ENCODE assay signal across 8 mouse cellular contexts in genomic region chr12:24571523-24572392, GRCm38 (mm10). TPM values are rescaled to one million over a fixed set of nuclear protein-coding genes. Genes with fewer than 3 reads are reported as not detected.
A peak's percentile ranks its signal among the peaks of the same experiment; 100 is the strongest.
DNase-seq lines count a peak whose midpoint lies in the region; ATAC-seq lines count a peak whose summit lies in the region.

TSS of gene Grhl1 (plus strand) at chr12:24572283.

- peak within 1 kb of the TSS; percentile 56 for H3K4me3 ChIP-seq in embryonic facial prominence, embryonic 11.5 days (ENCODE audit: low read depth, low read length)
- H3K4me3 ChIP-seq in midbrain, embryonic 11.5 days (ENCODE audit: low read depth, low read length): peak within 1 kb of the TSS; percentile 68

- H3K27ac ChIP-seq in embryonic facial prominence, embryonic 11.5 days (replicated peaks; ENCODE audit: low read depth, low read length): no peak within 1 kb of the TSS
- H3K27ac ChIP-seq in midbrain, embryonic 11.5 days (ENCODE audit: low read depth, low read length): no peak within 1 kb of the TSS

- H3K9ac ChIP-seq in embryonic facial prominence, embryonic 11.5 days (replicated peaks; ENCODE audit: low read length): peak within 1 kb of the TSS; percentile 42
- H3K9ac ChIP-seq in midbrain, embryonic 11.5 days (ENCODE audit: low read length): peak within 1 kb of the TSS; percentile 59

- peak; percentile 97 for ATAC-seq in embryonic facial prominence, embryonic 11.5 days (replicated peaks; ENCODE audit: insufficient number of reproducible peaks, low FRiP score, low TSS enrichment, low read depth)
- peak; percentile 100 for ATAC-seq in midbrain, embryonic 11.5 days (ENCODE audit: low FRiP score)

- no peaks in the 10 kb centered on the region for H3K36me3 ChIP-seq in embryonic facial prominence, embryonic 11.5 days (replicated peaks; ENCODE audit: control insufficient read depth, insufficient read depth, low read depth, low read length)
- no peaks in the 10 kb centered on the region for H3K36me3 ChIP-seq in midbrain, embryonic 11.5 days (ENCODE audit: control insufficient read depth, insufficient read depth, low read length)

- DNase-seq in adrenal gland, postnatal 25 days: peak; percentile 95
- DNase-seq in embryonic facial prominence, embryonic 11.5 days (ENCODE audit: low spot score): peak; percentile 95
- peak; percentile 100 for DNase-seq in heart, adult 11 months
- DNase-seq in kidney, adult 11 months: peak; percentile 94
- peak; percentile 95 for DNase-seq in left cerebral cortex, postnatal 4 days
- peak; percentile 98 for DNase-seq in midbrain, embryonic 11.5 days (ENCODE audit: low spot score, missing footprints)
- peak; percentile 85 for DNase-seq in right cerebral cortex, postnatal 4 days
- DNase-seq in yolk sac, embryonic 10.5 days (ENCODE audit: low spot score): peak; percentile 92

- H3K4me2 ChIP-seq in embryonic facial prominence, embryonic 11.5 days (ENCODE audit: low read depth, low read length): peak within 1 kb of the TSS; percentile 87
- peak within 1 kb of the TSS; percentile 76 for H3K4me2 ChIP-seq in midbrain, embryonic 11.5 days

- no peaks in the 10 kb centered on the region for H3K9me3 ChIP-seq in embryonic facial prominence, embryonic 11.5 days (replicated peaks; ENCODE audit: control insufficient read depth, low read length)
- H3K9me3 ChIP-seq in midbrain, embryonic 11.5 days (ENCODE audit: control insufficient read depth, low read length): no peaks in the 10 kb centered on the region

- no peaks in the 10 kb centered on the region; the same call in 1 of the 2 replicates for H3K4me1 ChIP-seq in embryonic facial prominence, embryonic 11.5 days (ENCODE audit: control insufficient read depth, insufficient read depth, low read length)
- peaks cover 2% of the 10 kb centered on the region; the same call in 1 of the 2 replicates for H3K4me1 ChIP-seq in midbrain, embryonic 11.5 days (ENCODE audit: control insufficient read depth, insufficient read depth, low read length)

- intact Hi-C loops in left cerebral cortex, postnatal 4 days (cut with DNase I): no loop called here

- WGBS in embryonic facial prominence, embryonic 11.5 days: 2% methylated on average over 49 of the region's 64 CpGs
- WGBS in midbrain, embryonic 11.5 days: 2% methylated on average over 57 of the region's 64 CpGs

- H3K27me3 ChIP-seq in embryonic facial prominence, embryonic 11.5 days (ENCODE audit: control insufficient read depth, insufficient read depth, low read length): peaks cover 9% of the 10 kb centered on the region
- H3K27me3 ChIP-seq in midbrain, embryonic 11.5 days (ENCODE audit: control insufficient read depth, insufficient read depth, low read length): peaks cover 24% of the 10 kb centered on the region

RNA-seq across cellular contexts. Expression of gene Grhl1, which starts in this region (rescaled TPM):
- total RNA-seq in adrenal gland, postnatal 25 days (2021): 0.52 and 0.67 TPM in 2 replicates
- polyA plus RNA-seq in embryonic facial prominence, embryonic 11.5 days (2014; fragmentation: Nextera tagmentation; extraction: Ambion mirVana): 1.1 TPM in 2 replicates
- 1 to 10 TPM; 3.2 to 3.7 TPM for total RNA-seq in left cerebral cortex, postnatal 4 days (2021)
- polyA plus RNA-seq in midbrain, embryonic 11.5 days (2014; fragmentation: Nextera tagmentation; extraction: Ambion mirVana): 0.63 and 0.68 TPM in 2 replicates

Comparison
In these comparisons a context has a peak if more than half of its experiments do, and no peak if none do; other contexts are left out.
1. Peak in DNase-seq in adrenal gland, postnatal 25 days; RNA of the gene not detected or under 1 TPM.
2. Peak in DNase-seq, ATAC-seq, H3K4me3 ChIP-seq, H3K9ac ChIP-seq and H3K4me2 ChIP-seq in midbrain, embryonic 11.5 days; RNA of the gene not detected or under 1 TPM.